Mouse (Mus musculus) cerebellum, adult 2 months (tissue): ENCODE data around the gene Tsr2.

ENCODE experiments used
- CTCF ChIP-seq: fragments of 200-500 bp; IDR thresholded peaks from 2 replicates; pipeline ENCODE4 v1.5.1; 2011; ENCODE audit warnings: low read depth, mild to moderate bottlenecking, control low read depth, low read length, moderate library complexity, borderline replicate concordance; ENCODE audit not compliant: insufficient read depth
- POLR2A ChIP-seq: fragments of 200-500 bp; IDR thresholded peaks from 2 replicates; pipeline ENCODE4 v1.6.1; 2011; ENCODE audit warnings: low read length, control low read depth, borderline replicate concordance; ENCODE audit not compliant: insufficient read depth

- TF ChIP-seq CTCF (no peak), POLR2A (no peak)
Measured at GRCm38 (mm10) chrX:151041223-151041622, 55.1 kb downstream of the Tsr2 start.
